Mouse (Mus musculus) frontal cortex, postnatal 10 days (tissue): ENCODE results near the gene Gm8159.
"Not testable (repeated sequence)": the region's sequence is repeated elsewhere in the genome, so short reads cannot be mapped to it uniquely, and the experiment has no call there.

Experiments
- DNase-seq, 2 experiments: peaks; one replicate each; pipeline ENCODE4 v3.0.0; 2022; ENCODE audit warnings: low spot score in 2 of 2, mixed read lengths in 1 of 2

Gene Gm8159

GRCm38 (mm10) chr14:4632052-4632451 lies at the start of gene Gm8159:
Gm8159 (plus strand) TSS chr14:4632352.
- not testable (repeated sequence) for DNase-seq

- peak; percentile 2 to 5 for DNase-seq
Observed at GRCm38 (mm10) chr14:4649309-4649708, 17.2 kb downstream of the Gm8159 start.

- peak; percentile 3 to 30 for DNase-seq
Observed at GRCm38 (mm10) chr14:4650324-4650723, 18.2 kb downstream of the Gm8159 start.

GRCm38 (mm10) chr14:4663892-4664291 lies 31.7 kb downstream of the Gm8159 start, which contains the start of gene Gm3239:
Gm3239 (plus strand) TSS chr14:4664192.
- not testable (repeated sequence) for DNase-seq
